Mouse (Mus musculus): ENCODE measurements around the gene 9230112D13Rik.

Gene 9230112D13Rik

DNA sequence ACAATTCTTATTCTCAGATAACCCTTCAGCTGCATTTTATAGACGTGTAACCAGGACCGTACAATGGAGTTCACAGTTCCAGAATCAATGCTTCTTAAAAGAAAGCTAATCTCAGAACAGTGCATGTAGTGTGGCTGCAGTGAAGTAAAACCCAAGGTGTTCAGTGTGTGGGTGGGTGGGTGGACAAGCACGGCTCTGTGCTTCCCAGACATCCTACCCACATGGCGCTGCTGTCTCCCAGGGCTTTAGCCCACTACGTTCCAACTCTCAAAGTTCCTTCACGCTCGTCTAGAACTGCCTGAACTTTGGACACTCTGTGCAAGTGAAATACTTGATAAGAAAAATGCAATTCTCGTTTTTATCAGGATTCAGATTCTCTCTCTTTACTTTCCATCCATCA, at the start of gene 9230112D13Rik:
TSS of gene 9230112D13Rik (minus strand) at position 101 of the 400 bp plus-strand sequence.
- DNase-seq (ENCODE audit: low read depth, low spot score), result no peak

DNA sequence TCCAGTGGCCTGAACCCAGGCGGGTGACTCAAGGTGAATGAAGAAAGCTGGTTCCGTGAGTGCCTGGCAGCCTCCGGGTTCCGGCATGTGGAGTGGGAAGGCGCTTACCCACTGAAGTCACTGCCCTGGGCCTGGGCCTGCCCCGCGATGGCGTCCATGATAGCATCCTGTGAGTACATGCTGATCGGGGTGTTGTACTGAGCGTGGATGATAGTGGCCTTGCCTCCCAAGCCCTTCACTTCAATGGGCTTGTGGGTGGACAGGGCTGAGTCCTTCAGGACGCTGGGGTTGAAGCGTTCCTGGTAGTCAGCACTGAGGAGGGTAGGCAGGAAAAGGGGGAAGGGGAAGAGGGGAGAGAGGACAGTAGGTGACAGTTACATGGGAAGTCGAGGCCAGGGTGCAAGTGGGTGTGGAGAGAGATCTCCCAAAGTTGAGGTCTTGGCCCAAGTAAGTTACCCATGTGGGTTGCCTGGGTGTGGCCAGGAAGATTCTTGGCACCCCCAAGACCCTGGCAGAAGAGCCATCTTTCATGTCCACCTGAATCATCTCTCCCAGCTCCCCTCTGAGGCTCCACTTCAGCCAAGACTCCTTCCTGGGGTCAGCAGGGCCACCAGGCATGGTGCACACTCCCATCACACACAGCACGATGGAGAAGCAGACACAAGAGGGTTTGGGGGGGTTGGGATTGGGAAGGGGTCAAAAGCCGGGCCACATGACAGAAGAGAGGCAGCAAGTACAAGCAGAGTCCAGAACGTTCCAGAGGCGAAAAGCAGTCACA, 49.2 kb upstream of the 9230112D13Rik start:
- DNase-seq (ENCODE audit: low read depth, low spot score), result no peak

DNA sequence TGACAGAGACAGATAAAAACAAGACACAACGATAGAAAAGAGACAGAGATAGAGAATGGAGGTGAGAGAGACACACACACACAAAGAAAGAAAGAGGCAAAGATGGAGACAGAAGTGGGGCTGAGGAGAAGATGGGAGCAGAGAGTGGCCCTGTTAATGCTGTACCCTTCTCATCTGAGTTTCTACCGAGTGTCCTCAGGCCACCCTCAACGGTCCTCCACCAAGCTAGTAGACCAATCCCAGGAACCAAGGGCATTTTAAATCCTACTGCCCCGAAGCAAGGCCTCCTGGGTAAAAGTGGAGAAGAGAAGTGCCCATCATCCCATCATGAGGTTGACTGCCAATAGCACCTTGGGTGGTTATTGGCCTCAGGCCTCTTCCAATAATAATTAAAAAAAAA, 48.3 kb upstream of the 9230112D13Rik start:
- no peak for DNase-seq (ENCODE audit: low read depth, low spot score)

DNA sequence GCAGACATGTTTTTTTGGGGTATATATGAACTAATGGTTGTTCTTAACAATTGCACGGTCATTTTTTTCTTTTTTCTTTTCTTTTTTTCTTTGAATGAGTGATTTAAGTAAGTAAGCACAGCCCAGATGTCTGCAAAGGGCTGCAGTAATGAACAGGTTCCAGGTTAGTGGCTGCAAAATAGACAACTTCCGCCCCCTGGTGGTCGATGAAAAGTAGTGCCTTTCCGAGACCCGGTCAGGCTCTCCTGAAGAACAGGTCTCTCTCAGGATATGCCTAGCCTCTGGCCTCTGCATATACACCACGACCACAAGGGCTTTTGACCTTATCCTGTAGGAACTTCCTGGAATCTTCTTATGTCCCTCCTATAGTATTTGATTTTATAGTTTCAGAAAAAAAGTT, 47.7 kb upstream of the 9230112D13Rik start:
- peak; percentile 80 for DNase-seq (ENCODE audit: low read depth, low spot score)

DNA sequence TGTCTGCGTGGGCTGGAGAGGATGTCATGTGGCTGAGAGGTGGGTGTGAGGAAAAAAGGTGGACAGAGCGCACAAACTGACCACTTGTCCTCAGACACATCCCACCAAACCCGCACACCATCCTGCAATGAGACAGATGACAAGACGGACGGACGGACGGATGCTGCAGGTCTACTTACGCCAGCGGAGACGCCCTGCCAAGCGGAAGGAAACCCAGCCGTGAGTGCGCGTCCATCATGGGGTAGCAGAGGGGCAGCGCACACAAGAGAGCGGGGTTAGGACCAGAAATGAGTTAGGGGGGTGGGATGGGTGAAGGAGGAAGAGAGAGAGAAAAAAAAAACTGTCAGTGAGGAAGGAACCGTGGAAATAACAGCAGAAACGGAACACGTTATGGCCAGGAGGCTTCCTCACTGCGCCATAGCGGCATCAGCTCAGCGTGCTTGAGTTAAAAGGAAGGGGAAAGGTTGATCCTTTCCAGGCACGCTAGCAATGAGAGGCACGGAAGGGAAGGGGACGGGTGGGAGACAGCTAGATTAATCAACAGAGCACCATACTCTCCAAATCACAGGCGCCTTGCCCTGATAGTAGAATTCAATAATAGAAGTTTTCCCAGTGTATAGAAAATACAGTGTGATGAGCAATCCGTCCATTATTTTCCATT, 47.1 kb upstream of the 9230112D13Rik start:
- DNase-seq (ENCODE audit: low read depth, low spot score), result no peak

DNA sequence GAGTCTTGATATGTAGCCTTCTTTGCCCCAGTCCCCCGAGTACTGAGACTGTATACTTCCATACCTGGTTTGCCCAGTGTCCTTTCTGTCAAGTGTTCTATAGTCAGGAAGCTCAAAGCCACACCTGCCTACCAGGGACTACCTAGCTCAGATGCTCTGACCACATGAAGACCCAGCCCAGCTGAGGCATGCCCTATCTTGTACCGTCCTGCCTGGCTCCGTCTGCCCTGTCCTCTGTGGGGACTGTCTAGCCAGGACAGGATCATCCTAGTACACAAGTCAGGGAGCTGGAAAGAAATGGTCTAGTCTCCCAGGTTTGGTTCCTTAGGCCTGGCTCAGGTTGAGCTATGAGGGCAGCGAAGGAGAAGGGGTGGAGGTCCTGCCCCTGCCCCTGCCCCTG, 46.0 kb upstream of the 9230112D13Rik start:
- no peak for DNase-seq (ENCODE audit: low read depth, low spot score)

DNA sequence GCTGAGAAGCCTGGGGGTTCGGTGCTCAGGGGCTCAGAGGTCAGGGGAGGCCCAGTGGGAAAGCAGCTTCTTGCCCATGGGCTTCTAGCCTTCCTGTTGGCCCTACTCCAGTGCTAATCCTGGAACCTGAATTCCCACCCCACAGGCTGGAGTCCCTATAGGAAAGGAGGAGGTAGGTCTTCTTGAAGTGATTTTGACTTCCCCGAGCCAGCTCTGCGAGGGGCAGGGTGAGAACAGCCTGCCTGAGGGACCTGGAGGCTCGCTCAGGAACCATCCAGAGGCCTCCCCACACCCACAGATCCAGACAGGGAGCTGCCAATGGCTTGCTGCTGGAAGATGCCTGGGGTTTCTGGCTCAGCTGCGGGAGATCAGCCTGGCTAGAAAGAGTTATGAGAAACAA, 45.1 kb upstream of the 9230112D13Rik start:
- DNase-seq (ENCODE audit: low read depth, low spot score), result no peak

DNA sequence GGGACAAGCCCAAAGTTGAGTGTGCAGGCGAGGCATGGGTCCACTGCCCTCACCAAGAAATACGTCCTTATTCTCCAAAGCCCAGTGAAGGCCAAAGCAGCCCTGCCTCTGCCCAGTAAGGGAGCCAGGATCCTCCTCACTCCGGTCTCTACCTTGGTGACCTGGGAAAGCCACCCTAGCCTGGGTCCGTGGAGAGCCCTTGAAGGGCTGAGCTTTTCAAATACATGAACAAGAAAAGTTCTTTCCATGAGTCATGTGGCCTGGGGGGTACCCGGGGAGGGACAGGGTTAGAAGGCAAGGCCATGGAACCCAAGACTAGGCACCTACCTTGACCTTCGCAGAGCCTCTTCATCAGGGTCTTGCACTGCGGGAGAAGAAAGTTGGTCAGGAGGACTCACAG, 43.9 kb upstream of the 9230112D13Rik start:
- no peak for DNase-seq (ENCODE audit: low read depth, low spot score)

DNA sequence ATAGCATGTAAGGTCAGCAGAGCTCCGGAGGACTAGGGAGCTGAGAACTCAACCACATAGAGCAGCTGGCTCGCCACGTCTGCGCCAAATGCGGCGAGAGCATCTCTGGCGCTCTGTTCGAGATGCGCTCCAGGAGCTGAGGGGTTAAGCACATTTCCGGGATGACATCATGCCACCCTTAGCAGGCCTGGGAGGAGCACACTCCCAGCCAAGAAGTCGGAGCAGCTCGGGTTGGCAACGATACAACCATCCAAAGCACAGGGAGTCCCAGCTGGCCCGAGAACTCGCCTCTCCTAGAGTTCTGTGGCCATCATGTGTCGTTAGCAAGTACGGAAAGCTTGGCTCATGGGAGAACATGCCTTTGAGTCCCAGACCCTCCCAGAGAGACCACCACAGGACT, 43.1 kb upstream of the 9230112D13Rik start:
- no peak for DNase-seq (ENCODE audit: low read depth, low spot score)

DNA sequence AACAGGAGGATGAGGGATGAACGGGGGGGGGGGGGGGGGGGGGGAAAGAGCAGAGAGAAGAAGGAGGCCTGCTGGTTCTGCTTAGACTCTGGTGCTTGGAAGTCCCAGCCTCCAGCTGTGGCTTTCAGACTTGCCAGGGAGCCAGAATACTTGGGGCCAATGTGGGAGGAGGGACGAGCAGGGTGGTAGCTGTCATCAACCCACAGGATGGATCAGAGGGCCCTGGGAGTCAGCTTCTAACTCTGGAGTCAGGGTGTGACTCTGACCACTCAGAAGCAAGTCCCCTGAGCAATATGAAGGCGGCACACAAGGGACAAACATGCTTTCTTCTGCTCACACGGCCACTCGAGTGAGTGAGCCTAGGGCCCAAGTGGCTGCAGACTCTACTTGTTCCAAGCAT, 42.0 kb upstream of the 9230112D13Rik start:
- no peak for DNase-seq (ENCODE audit: low read depth, low spot score)

DNA sequence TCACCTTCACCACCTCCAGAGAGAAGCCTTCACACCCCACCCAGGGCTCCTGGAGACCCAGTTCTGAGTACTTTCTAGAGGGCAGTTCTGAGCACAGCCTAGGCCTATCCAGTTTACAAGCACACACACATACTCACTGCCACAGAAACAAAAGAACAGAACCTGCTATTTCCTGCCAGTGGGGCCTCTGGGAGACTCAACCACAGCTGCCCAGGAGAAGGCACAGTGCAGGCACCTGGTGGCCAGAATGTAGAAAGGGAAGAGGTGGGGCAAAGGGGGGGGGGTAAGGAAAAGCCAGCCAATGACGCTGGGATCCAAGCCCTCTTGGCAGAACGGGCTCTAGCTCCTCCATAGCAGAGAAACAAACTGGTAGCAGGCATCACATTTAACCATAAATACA, 39.8 kb upstream of the 9230112D13Rik start:
- DNase-seq (ENCODE audit: low read depth, low spot score), result peak; percentile 50

DNA sequence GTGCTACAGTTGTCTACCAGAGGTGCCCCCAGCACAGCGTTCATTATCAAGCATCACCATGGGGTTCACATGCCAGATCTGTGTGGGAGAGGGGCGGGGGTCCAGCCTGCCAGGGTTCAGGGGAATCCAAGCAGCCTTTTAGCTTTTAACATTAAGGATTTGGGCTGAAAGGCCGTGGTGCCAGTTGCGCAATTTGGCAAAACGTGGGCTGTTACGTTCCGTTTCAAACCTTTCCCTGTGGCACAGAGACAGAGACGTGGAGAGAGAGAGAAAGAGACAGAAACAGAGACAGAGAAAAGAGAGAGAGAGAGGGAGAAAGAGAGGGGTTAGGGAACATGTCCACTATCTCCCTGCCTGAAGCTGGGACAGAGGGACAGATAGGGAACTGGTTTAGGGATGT, 39.0 kb upstream of the 9230112D13Rik start:
- no peak for DNase-seq (ENCODE audit: low read depth, low spot score)

DNA sequence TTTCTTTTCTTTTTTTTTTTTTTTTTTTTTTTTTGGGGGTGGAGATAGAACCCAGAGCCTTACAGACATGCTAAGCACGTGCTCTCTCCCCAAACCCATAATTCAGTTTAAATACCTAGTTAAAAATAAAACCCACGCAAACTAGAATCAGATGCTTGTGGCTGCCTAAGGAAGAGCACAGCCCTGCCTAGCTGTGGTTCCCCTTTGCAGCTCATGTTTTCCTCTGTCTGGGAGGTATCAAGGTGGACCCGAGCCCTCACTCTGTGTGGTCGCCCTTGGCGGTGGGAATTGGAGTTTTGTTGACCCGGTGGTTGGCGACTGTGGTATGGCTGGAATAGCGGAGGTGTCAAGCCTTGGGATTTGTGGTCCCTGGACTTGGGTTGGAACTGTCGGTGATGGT, 36.3 kb upstream of the 9230112D13Rik start:
- DNase-seq (ENCODE audit: low read depth, low spot score), result peak; percentile 53

DNA sequence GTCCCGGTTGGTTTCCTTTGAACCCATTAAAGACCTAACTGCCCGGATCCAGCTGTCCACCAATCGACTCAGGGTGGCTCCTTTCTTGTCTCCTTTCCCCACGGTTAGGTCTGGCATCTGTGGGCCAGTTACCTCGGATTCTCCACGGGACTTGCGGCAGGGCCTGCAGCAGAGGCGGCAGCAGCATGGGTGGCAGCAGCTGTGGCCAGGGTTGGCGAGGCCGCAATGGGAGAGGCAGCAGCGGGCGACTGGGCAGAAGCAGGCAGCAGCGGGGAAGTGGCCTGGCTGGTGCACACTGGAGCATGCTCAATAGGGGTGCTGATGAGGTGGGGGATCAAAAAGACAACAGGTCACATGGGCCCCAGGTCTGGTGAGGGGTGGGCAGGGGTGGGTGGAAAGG, 32.6 kb upstream of the 9230112D13Rik start:
- DNase-seq (ENCODE audit: low read depth, low spot score), result no peak

DNA sequence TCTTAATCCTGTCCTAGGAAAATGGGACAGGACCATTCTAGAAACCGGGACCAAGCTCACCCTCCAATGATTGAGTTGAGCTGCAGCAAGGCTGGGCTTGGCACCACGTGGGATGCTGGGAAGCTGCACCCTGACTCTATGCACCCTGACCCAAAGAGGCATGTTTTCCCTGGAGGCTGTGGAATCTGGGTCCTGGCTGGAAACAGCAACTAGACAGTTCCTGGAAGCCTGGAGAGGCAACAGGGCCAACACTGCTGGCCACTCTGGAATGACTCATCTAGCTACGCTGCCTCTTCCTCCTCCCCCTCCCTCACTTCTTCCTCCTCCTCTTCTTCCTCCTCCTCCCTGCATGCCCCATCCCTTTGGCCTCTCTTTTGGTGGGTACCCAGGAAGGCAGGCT, 31.4 kb upstream of the 9230112D13Rik start:
- no peak for DNase-seq (ENCODE audit: low read depth, low spot score)

DNA sequence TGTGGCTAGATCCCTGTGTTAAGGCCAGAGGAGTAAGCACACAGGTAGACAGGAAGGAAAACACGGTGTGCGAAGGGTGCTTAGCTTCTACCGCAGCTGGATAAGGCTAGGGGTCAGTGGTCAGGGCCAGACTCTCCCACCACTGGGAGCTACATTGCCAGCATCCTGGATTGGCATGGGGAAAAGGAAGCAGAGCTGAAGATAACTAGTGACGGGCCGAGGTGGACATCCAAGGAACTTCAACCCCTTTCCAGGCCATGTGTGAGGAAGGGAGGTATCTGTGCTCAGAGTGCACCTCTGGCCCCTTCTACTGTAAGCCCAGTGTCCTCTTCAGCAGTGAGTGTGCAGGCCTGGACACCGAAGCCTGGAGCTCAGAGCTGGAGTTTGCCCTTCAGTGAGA, 30.9 kb upstream of the 9230112D13Rik start:
- DNase-seq (ENCODE audit: low read depth, low spot score), result no peak

DNA sequence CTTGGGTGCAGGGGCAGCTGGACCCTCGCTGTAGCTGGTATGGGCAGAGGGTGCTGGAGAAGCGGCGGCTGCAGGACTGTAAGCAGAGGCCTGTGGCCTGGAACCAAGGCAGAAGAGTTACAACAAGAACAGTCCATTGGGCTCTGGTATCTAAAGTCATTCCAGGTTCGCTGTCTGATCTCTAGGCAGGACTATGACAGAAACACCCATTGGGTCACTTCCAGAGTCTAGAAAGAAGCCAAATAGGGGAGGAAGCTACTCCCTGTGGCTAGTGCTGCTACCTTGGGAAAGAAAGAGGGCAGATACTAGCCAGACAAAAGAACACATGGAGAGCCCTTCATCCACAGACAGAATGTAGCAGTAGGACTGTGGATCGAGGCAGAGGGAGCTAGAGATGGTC, 29.6 kb upstream of the 9230112D13Rik start:
- no peak for DNase-seq (ENCODE audit: low read depth, low spot score)

DNA sequence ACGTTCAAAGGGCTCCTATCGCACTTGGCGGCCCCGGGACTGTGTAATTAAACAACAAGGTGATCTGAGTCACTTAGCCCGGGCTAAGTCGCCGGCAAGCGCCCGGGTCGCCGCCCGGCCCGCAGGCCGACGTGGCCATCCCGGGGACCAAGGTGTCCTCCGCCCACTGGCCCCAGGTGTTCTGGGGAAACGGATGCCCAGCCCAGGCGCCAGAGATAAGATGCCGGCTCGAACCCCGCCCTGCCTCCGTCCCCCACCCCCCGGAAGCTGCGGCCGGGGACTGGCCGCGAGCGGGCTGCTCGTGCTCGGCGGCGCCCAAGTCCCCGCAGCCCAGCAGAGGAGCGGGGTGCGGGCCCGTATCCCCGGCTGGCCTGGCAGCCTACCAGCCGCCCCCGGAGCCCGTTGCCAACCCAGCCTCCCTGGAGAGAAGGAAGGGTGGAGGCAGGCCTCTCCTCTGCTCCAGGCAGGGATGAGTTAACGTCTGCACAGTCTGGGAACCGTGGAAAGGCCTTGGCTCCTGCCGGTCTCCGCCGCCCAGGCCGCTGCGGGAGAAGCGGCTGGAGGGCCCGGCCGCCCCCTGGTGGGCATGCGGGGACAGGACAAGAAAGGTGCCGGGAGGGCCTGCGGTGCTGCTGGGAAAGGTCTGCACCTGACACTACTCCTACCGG, 26.5 kb upstream of the 9230112D13Rik start:
- peak; percentile 84 for DNase-seq (ENCODE audit: low read depth, low spot score)

DNA sequence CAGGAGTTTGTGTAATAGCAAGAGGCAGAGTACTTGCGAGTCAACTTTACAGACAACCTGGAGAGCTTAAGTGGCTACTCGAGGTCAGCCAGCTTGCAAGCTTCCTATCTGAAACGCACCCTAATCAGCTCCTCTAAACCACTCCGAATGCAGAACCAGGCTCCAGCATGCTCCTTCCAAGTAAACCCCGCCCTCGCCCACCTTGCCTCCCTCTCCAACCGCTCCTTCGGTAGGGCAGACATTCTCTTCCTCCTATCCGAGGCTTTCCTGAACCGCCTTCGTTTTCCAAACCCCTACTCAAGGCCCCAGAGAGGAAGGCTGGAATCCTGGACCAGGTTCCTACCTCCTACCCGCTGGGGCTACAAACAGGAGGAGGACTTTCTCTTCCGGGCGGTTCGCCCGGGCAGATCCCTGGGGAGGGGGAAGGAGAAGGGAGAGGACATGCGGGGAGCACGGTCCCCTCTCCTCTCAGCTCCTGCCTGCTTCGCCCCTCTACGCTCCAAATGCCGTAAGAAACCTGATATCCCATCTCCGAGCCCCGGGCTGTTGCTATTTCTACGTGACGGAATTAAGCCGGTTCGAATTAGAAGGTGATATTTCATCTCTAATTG, 25.9 kb upstream of the 9230112D13Rik start:
- DNase-seq (ENCODE audit: low read depth, low spot score), result peak; percentile 74

DNA sequence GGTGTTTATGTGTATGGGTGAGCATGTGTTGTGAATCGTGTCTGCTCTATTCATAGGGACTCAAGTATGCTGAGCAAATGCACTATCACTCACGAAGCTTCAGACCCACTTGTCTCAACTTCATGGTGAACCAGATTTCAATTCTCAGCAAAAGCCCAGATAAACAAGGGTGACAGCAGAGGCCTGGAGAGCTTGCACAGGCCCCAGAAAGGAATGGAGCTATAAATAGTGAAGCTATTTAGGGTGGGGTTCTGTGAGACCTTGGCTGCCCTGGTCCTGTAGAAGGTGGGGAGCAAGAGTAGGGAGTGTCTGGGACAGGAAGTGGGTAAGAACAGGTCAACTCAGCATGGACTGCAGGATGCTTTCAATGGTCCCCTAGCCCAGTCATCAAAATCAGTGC, 21.9 kb upstream of the 9230112D13Rik start:
- no peak for DNase-seq (ENCODE audit: low read depth, low spot score)

DNA sequence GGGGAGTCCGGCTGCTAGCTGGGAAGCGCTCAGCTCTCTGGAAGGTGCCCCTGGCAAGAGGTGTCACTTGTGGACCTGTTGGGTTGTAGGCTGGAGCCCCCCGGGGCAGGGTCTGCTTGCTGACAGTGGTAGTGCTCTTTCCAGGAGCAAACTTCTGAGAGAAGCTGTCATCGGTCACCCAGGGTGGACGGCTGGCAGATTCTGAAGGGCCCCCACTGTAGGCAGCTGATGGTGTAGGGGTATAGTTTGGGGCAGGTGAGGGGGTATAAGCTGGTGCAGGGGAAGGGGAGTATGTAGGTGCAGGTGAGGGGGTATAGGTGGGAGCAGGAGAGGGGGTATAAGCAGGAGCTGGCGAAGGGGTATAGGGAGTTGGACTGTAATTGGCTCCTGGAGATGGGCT, 21.4 kb upstream of the 9230112D13Rik start:
- no peak for DNase-seq (ENCODE audit: low read depth, low spot score)

DNA sequence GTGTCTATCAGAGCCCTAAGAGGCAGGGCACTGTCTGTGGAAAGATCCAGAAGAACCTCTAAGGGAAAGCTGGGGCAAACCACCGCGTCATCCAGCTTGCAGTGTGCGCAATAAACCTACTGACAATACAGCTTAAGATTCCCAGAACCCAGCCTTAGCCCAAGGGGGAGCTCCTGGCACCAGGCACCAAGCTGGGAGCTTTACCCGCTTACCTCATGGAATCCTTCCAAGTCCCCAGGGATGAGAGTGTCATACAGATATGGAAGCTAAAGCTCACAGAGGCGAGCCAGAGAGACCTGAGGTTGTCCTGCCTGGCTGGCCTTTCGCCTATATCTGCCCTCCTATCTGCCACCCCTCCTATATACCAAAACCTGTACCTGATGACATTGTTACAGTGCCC, 21.0 kb upstream of the 9230112D13Rik start:
- DNase-seq (ENCODE audit: low read depth, low spot score), result no peak
